Mouse (Mus musculus) adrenal gland, postnatal 36 days (tissue): Measurements from ENCODE around the gene Apela. TPM values are rescaled to one million over a fixed set of nuclear protein-coding genes. Genes with fewer than 3 reads are reported as not detected.
"Not testable (repeated sequence)": the region's sequence is repeated elsewhere in the genome, so short reads cannot be mapped to it uniquely, and the experiment has no call there.

Source experiments
- DNase-seq, 2 experiments: peaks; one replicate each; pipeline ENCODE4 v3.0.0; 2021; ENCODE audit warnings: mixed read lengths in 1 of 2
- total RNA-seq, 2 experiments: library from RNA; stranded (reverse); gene quantifications; 2 replicates each; pipeline ENCODE4 v1.2.3; 2021

Gene Apela
- total RNA-seq, 2 experiments from 2014 or later, result not detected

DNA sequence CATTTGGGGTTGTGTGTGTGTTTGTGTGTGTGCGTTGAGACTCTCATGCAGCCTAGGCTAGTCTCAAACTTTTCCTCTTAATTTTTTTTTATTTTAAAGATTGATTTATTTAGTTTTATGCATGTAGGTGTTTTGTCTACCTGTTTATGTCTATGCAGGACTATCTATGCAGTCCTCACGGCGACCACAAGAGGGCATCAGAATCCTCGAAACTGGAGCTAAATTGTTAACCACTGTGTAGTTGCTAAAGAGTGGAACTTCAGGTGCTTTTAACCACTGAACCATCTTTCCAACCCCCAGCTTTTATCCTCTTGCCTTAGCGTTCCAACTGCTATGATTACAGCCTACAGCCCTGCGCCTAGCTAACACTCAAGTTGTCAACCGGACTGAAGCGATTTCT is 14.7 kb downstream of the Apela start:
- peak; percentile 56 to 74 for DNase-seq

DNA sequence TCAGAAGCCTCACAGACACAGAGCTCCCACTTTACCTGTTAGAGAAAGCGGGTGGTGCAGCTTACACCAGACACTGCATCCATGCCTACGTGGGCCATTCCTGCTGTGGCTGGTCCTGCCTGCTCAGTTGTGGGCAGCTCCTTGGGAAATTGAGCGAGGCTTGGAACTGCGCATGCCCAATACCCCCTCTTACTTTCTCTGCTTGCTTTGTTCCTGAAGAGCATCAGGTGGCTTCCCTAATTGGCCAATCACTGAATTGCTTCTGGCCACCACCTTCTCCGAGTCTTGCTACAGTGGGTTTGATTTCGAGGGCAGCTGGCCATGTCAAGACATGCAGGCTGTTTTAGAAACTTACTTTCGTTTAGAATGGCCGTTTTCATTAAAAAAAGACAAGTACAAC is 18.7 kb downstream of the Apela start, which contains the start of the genes Trim61 and Trim60:
TSS of gene Trim61 (minus strand) at position 101 of the 400 bp plus-strand sequence.
TSS of gene Trim60 (minus strand) at position 162 of the 400 bp plus-strand sequence.
- DNase-seq, result no peak

DNA sequence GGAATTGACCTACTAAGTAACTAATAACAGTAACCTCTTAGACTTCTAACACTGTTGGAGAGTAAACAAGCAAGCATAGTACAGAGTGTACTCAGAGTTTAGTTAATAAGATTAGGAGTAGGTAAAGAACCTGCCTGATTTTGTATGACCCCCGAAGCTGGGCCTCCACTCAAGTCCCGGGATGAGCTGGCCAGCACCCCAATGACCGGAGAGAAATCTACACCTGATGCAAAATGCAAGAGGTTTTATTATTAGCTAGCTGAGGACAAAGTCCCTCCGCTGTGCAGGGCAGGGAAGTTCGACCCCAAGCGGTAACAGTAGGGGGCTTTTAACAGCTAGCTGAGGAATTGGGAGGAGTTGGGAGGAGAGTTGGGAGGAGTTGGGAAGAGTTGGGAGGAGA is 29.5 kb downstream of the Apela start:
- not testable (repeated sequence) for DNase-seq

DNA sequence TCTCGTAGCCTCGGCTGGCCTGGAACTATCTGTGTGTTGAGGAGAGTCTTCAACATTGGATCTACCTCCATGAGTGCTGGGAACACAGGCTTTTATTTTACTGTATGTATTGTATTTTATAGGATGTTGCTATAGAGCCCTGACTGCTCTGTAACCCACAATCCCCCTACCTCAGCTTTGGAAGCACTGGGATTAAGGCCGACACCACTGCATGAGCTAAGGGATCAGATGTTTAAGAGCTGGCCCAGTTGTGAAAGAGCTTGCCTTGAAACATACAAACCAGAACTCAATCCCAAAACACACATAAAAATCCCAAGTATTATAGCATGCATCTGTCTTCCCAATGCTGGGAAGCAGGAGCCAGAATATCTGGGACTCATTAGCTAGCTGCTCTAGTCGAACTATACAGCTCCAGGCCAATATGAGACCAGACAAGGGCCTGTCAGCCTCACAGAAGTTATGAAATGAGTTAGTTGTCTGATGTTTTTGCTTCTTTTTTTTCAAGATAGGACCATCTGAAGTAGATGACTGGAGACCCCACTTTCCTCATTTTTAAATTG is 38.2 kb downstream of the Apela start:
- no peak for DNase-seq

DNA sequence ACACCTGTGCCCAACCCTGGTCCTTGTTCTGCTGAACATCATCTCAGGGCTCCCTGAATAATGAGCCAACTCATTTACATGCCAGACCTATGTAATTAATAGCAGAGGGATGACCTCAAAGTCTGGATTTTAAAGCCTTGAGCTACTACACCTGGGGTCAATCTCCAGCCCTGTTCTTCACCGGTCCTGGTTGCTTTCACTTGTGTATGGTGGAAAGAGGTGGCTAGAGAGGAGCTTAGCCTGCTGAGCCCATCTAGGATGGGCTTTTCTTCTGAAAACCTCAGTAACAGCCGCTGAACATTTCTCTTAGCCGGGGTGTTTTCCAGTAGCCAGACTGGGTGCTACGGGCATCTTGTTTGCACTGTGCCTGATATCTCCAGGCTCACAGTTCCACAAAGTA is 49.4 kb downstream of the Apela start, which contains the start of gene Trim75:
TSS of gene Trim75 (minus strand) at position 101 of the 400 bp plus-strand sequence.
- no peak for DNase-seq

GRCm38 (mm10) chr8:64983150-64983897 is 53.8 kb downstream of the Apela start:
- peak in 1 of 2 experiments; percentile 19 for DNase-seq

Other genes with a start within 250 kb of the Apela start
- gene Klhl2, start 187.3 kb downstream of the Apela start, total RNA-seq, result 10 to 100 TPM; 63.8 to 79.3 TPM
- gene Tmem192, start 90.2 kb downstream of the Apela start, total RNA-seq, result 10 to 100 TPM; 41.4 to 73.4 TPM
- not detected for gene Trim75, start 49.5 kb downstream of the Apela start, total RNA-seq
- gene Trim61, start 18.8 kb downstream of the Apela start, total RNA-seq, result not detected
- not detected for gene Trim60, start 18.8 kb downstream of the Apela start, total RNA-seq
- gene Gm10663, start 37.7 kb upstream of the Apela start, total RNA-seq, result not detected
- gene BC030870, start 92.2 kb upstream of the Apela start, total RNA-seq, result not detected